In the genomic region with DNA sequence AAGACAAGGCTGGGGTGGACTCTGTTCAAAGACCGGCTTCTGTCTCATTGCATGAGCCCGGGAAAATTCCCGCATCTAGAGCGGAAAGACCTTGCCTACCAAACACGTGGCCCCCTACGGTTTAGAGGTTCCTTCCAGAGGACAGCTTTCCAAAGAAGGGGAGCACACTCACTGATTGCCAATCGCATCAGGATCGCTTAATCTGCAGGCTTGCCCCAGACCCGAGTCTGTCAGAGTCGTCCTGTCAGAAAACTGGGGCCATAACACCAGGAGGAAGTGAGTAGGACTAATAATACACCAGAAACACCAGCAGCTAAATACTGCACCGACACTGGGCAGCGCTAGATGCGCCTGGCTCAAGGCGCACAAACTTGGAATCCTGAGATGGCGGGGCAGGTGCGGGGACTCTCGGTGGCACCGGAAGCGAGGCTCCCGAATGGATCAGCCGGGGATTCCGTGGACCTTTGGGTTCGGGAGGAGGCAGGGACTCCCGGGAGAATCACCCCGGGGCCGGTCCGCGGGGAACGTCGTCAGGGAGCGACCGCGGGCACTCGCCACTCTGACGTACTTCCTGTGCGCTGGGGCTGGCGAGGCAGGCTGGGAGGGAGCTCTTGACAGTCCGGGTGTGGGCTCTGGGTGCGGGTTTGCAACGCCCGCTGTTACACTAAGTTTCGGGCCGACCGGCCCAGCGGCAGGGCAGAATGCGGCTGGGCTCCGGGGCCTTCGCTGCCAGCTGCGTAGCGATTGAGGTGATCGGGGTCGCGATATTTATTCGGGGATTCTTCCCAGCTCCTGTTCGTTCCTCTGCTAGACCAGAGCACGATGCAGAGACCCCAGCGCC, we compare ENCODE assay signal across 8 mouse cellular contexts. TPM values are rescaled to one million over a fixed set of nuclear protein-coding genes. Genes with fewer than 3 reads are reported as not detected.
DNase-seq lines count a peak whose midpoint lies in the region; ATAC-seq lines count a peak whose summit lies in the region.

TSS of gene Pigg (plus strand) at position 386 of the 841 bp plus-strand sequence.

- peak; percentile 86 for DNase-seq in CD4-positive, CD25-positive, alpha-beta regulatory T cell, adult 2 months (ENCODE audit: low read depth, low spot score)
- DNase-seq in fibroblast of lung, adult 2 months (ENCODE audit: low read depth): peak; percentile 46
- peak; percentile 93 for DNase-seq in kidney, postnatal 14 days
- peak; percentile 84 for DNase-seq in liver, embryonic 13.5 days
- peak; percentile 95 for DNase-seq in neural tube, embryonic 10.5 days (ENCODE audit: extremely low spot score, low spot score)

- WGBS in heart, embryonic 14.5 days: 0% methylated on average over 57 of the region's 57 CpGs
- WGBS in liver, embryonic 13.5 days (ENCODE audit: insufficient replicate concordance): under 1% methylated on average over 57 of the region's 57 CpGs
- WGBS in stomach, embryonic 16.5 days: under 1% methylated on average over 57 of the region's 57 CpGs

- no peaks in the 10 kb centered on the region for H3K27me3 ChIP-seq in heart, embryonic 14.5 days (ENCODE audit: control insufficient read depth, insufficient read depth, low read length)
- no peaks in the 10 kb centered on the region for H3K27me3 ChIP-seq in liver, embryonic 13.5 days
- H3K27me3 ChIP-seq in stomach, embryonic 16.5 days (ENCODE audit: control insufficient read depth, insufficient read depth, low read length): no peaks in the 10 kb centered on the region

- H3K4me2 ChIP-seq in heart, embryonic 14.5 days (ENCODE audit: low read length): peak within 1 kb of the TSS; percentile 95
- peak within 1 kb of the TSS; percentile 86 for H3K4me2 ChIP-seq in liver, embryonic 13.5 days
- H3K4me2 ChIP-seq in stomach, embryonic 16.5 days (ENCODE audit: low read depth, low read length): peak within 1 kb of the TSS; percentile 93

- H3K36me3 ChIP-seq in heart, embryonic 14.5 days (ENCODE audit: control insufficient read depth, insufficient read depth, low read length): peaks cover 4% of the 10 kb centered on the region; the same call in 1 of the 2 replicates
- no peaks in the 10 kb centered on the region for H3K36me3 ChIP-seq in liver, embryonic 13.5 days
- no peaks in the 10 kb centered on the region for H3K36me3 ChIP-seq in stomach, embryonic 16.5 days (ENCODE audit: control insufficient read depth, insufficient read depth, low read length)

- 0 out of 2 replicates have a peak, but pooled peaks cover 2% of the 10 kb centered on the region for H3K9me3 ChIP-seq in heart, embryonic 14.5 days (ENCODE audit: control insufficient read depth, low read length)
- H3K9me3 ChIP-seq in liver, embryonic 13.5 days (replicated peaks): no peaks in the 10 kb centered on the region
- H3K9me3 ChIP-seq in stomach, embryonic 16.5 days (replicated peaks; ENCODE audit: control insufficient read depth, low read length): no peaks in the 10 kb centered on the region

- peak within 1 kb of the TSS; percentile 82 for H3K9ac ChIP-seq in heart, embryonic 14.5 days (ENCODE audit: low read length)
- H3K9ac ChIP-seq in liver, embryonic 13.5 days: peak within 1 kb of the TSS; percentile 89
- peak within 1 kb of the TSS; percentile 96 for H3K9ac ChIP-seq in stomach, embryonic 16.5 days (ENCODE audit: low read length)

- H3K27ac ChIP-seq in brown adipose tissue, adult 24 weeks (replicated peaks; ENCODE audit: low read depth, low read length): peak within 1 kb of the TSS; percentile 59
- peak within 1 kb of the TSS; percentile 59 to 81 for H3K27ac ChIP-seq in heart, embryonic 14.5 days (replicated peaks in 1 of 2; ENCODE audit: control insufficient read depth in 1 of 2, insufficient read depth in 1 of 2, low read depth in 2 of 2, low read length in 2 of 2)
- peak within 1 kb of the TSS; percentile 83 for H3K27ac ChIP-seq in liver, embryonic 13.5 days
- peak within 1 kb of the TSS; percentile 84 for H3K27ac ChIP-seq in stomach, embryonic 16.5 days (ENCODE audit: low read length)

- H3K4me3 ChIP-seq in brown adipose tissue, adult 24 weeks (ENCODE audit: insufficient read depth, low read depth, low read length): peak within 1 kb of the TSS; percentile 84
- peak within 1 kb of the TSS; percentile 70 to 78 for H3K4me3 ChIP-seq in heart, embryonic 14.5 days (ENCODE audit: control insufficient read depth in 1 of 2, insufficient read depth in 1 of 2, low read depth in 1 of 2, low read length in 2 of 2)
- peak within 1 kb of the TSS; percentile 85 for H3K4me3 ChIP-seq in liver, embryonic 13.5 days (replicated peaks)
- peak within 1 kb of the TSS; percentile 73 for H3K4me3 ChIP-seq in stomach, embryonic 16.5 days (replicated peaks; ENCODE audit: low read length)

- peaks cover 3% of the 10 kb centered on the region; the same call in 1 of the 2 replicates for H3K4me1 ChIP-seq in brown adipose tissue, adult 24 weeks (ENCODE audit: control insufficient read depth, insufficient read depth, insufficient read length, low read length)
- H3K4me1 ChIP-seq in heart, embryonic 14.5 days (ENCODE audit: control insufficient read depth in 2 of 2, insufficient read depth in 2 of 2, low read length in 2 of 2): peaks cover 2 to 5% of the 10 kb centered on the region in 2 experiments; a peak in 2 of 4 replicates
- H3K4me1 ChIP-seq in liver, embryonic 13.5 days (replicated peaks): peaks cover 15% of the 10 kb centered on the region
- peaks cover 6% of the 10 kb centered on the region for H3K4me1 ChIP-seq in stomach, embryonic 16.5 days (ENCODE audit: control insufficient read depth, insufficient read depth, low read length)

- ATAC-seq in heart, embryonic 14.5 days (ENCODE audit: insufficient number of reproducible peaks, insufficient read depth, low FRiP score, low read depth): peak; percentile 94
- peak; percentile 99 for ATAC-seq in liver, embryonic 13.5 days (ENCODE audit: low read depth)
- peak; percentile 99 for ATAC-seq in stomach, embryonic 16.5 days (ENCODE audit: insufficient read depth, low FRiP score)

RNA-seq across cellular contexts. Expression of gene Pigg, which starts in this region (rescaled TPM):
- 6.2 and 7.6 TPM in 2 replicates for polyA plus RNA-seq in brown adipose tissue, adult 24 weeks (2012; ENCODE audit: insufficient read depth, insufficient read length, missing spikeins)
- 3.0 and 3.6 TPM in 2 replicates for polyA plus RNA-seq in heart, embryonic 14.5 days (2014; fragmentation: Nextera tagmentation; extraction: Ambion mirVana)
- polyA plus RNA-seq in liver, embryonic 13.5 days (2015; fragmentation: Nextera tagmentation; extraction: Ambion mirVana): 3.5 and 4.6 TPM in 2 replicates
- polyA plus RNA-seq in stomach, embryonic 16.5 days (2015; fragmentation: Nextera tagmentation; extraction: Ambion mirVana): 8.0 and 8.8 TPM in 2 replicates

Comparison
In these comparisons a context has a peak if more than half of its experiments do, and no peak if none do; other contexts are left out.
1. Peak in every context shown above with its lines: DNase-seq, ATAC-seq, H3K4me3 ChIP-seq and H3K27ac ChIP-seq.